Mouse (Mus musculus): Measurements from ENCODE around the gene Afap1.

Gene Afap1

GRCm38 (mm10) chr5:35938249-35939223 lies 45.4 kb downstream of the Afap1 start:
- no peak for DNase-seq

DNA sequence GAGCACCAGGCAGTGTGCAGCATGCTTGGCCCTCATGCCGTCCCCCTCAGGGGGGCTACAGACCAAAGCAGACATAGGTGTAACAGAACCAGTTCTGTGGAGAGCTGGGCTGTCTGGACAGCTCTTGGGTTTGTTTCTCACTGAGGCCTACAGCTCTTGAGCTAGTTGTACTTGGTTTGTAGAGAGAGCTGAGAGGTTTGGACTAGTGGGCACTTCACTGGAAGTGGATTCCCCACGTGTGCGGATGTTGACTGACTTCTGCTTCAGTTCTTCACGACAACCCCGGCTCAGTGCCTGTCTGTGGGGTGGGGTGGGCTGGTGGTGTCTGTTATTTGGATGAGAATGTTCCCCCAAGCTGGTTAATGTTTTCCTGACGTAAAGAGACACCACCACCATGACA lies 46.8 kb downstream of the Afap1 start:
- no peak for DNase-seq

DNA sequence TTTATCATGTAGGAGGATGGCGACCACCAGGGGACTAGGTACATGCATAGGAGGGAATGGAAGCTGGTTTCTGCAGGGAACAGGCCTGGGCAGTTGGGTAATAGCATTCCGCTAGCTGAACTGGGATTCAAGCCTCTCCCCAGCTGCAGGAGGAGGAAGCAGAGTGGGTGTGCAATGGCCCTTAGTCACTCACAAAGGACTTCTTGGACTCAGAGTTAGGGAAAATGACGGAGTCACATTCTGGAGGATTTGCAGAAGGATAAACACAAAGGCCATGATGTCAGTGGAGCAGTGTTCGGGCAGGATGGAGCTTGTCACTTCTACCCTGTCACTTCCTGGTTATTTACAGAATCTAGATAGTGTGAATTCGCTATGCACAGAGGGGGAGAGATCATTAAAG lies 50.4 kb downstream of the Afap1 start:
- no peak for DNase-seq

GRCm38 (mm10) chr5:35946841-35947240 lies 53.7 kb downstream of the Afap1 start:
- no peak for DNase-seq

GRCm38 (mm10) chr5:35947427-35947826 lies 54.3 kb downstream of the Afap1 start:
- no peak for DNase-seq

- no peak for DNase-seq
Measured at GRCm38 (mm10) chr5:35948225-35948975, 55.3 kb downstream of the Afap1 start.

- no peak for DNase-seq
Measured at GRCm38 (mm10) chr5:35949061-35949460, 55.9 kb downstream of the Afap1 start.

DNA sequence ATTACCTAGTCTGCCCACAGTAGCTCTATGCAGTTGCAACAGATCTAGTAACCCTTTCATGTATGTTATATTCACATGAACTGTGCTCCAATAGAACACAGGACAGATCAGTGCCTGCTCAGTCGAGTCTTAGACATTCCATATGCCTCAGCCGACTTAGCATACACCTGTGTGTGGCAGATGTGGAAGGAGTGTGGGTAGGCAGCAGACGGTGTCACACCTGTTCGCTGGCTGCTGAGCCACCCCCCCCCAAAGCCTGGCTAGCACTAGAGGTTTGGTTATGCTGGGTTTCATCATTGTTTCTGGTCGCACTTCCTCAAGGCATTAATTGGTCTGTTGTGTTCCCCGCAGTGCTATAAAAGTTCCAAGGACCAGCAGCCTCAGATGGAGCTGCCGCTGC lies 57.4 kb downstream of the Afap1 start:
- no peak for DNase-seq

- no peak for DNase-seq
Measured at GRCm38 (mm10) chr5:35954055-35954718, 61.1 kb downstream of the Afap1 start.

DNA sequence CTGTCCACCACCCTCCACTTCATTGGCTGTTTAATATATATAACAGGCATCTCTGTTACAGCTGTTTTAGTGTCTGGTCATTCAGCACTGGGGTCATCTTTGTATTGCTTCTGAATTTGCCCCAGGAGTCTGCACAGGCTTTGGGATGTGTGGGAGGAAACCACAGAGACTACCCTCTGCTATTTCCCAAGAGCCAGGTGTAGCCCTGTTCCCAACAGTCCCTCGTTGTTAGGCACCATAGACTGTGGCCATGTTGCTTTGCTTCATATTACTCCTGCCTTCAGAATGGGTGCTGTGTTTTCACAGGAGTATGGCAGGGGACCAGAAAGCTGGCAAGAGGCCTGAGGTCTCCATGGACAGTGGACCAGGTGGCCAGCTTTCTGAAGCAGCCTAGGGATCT lies 63.1 kb downstream of the Afap1 start:
- no peak for DNase-seq

DNA sequence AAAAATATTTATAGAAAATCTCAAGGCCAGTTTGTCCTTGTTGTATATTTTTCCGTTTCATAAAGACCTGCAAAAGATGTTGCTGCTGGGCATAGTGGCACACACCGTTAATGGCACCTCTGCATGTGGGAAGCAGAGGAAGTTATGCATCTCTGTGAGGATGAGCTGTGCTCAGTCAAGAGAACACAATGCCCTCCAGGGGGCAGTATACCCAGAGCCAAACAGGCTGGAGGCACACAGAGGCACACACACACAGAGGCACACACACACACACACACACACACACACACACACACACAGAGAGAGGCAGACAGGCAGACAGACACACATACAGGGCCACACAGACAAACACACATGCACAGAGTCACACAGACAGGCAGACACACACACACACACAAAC lies 65.6 kb downstream of the Afap1 start:
- DNase-seq, result no peak

DNA sequence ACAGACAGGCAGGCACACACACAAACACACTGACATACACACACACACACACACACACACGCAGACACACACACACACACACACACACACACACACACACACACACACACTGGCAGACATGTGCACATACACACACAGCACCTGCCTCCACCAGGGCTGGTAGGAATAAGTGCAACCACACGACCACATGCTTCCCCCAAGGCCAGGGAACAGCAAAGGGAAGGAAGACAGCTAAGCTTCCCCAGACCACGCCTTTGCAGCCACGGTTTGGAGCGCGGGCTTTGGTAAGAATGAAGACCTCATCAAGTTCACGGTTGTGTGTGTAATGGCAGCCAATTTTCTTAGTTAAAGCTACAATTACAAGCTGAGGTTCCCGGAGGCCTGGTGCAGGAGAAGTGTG lies 67.0 kb downstream of the Afap1 start:
- no peak for DNase-seq

DNA sequence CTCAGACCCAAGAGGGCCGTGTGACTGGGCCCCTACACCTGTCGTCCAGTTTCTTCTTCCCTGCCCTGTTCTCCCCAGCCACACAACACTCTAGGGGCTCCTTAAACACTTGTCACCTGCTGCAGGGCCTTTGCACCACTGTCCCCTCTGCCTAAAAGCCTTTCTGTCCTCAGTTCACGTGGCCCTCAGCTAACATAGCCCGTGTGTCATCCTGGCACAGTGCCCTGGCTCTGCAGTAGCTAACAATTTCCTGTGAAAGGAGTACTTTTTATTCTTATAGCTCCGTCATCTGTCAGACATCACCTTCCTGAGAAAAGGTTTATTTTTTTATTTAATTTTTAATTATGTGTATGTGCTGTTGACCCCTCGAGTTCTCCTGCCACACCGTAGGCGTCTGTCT lies 68.2 kb downstream of the Afap1 start:
- DNase-seq, result no peak

DNA sequence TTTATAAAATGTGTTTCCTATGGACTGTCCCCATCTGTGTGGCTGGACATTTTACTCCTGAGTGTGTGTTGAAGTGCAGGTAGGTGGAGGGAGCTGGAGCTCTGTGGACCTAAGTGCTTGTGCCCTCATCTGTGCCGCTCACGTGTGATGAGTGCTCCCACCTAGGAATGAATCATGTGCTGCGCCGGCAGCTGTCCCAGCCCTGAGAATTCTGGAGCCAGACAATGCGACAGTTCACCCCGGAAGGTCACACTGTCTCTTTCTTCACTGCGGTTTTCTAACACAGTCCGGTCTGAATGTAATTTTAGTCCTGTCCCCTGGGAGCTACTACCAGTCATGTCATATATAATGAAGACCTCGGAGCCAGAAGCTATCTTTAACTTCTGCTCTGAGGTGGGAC lies 70.5 kb downstream of the Afap1 start:
- no peak for DNase-seq

GRCm38 (mm10) chr5:35965036-35965435 lies 71.9 kb downstream of the Afap1 start:
- DNase-seq, result no peak

GRCm38 (mm10) chr5:35969857-35970256 lies 76.7 kb downstream of the Afap1 start:
- no peak for DNase-seq

DNA sequence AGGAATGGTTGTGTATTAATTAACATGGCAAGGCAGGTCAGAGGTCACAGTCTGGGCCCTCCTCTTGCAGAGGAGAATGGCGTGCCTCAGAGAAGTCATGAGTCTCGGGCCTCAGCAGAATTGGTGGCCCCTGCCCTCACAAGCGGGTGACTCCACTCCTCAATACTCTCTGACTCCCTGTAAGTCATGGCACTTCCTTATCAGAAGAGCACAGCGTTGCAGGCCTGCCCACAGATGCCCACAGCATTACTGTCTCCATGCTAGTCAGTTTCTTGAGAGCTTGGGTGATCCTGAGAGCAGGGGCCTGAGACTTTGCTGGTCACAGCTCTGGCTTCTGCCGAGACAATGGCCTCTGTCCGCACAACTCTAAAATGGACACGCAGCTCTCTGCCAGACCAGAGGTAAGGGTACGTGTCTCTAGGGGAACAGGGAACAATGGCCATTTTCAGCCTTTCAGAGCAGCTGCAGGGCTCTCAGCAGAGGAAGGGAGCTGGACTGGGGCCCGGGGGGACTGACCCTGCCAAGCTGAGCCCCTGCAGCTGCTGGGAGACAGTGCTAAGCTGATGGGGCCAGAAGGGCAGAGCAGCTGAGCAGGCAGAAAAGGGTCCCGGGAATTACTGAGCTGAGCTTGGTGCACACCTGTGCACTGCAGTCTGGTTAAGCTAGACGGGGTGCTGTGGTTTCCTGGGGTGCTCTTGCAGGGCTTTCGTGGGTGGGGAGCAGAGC lies 77.4 kb downstream of the Afap1 start:
- no peak for DNase-seq

- peak; percentile 27 to 64 for DNase-seq
Measured at GRCm38 (mm10) chr5:35971841-35972578, 78.9 kb downstream of the Afap1 start.

DNA sequence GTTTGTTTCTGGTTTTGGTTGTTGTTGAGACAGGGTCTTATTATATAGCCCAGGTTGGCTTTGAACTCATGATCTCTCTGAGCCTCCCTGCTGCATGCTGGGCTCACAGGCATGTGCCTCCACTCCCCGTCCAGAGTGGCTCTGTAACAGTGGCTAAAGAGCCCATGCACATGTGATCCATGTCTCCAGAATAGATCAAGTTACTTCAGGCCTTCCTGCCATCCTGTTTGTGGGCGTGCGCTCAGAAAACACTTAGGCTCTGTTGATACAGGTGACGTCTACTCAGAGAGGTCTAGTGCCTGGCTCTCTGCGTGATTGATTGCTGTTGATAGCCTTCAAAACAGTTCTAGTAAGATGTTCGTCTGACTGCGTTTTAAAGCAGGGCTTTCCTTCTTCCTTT lies 79.6 kb downstream of the Afap1 start:
- no peak for DNase-seq

DNA sequence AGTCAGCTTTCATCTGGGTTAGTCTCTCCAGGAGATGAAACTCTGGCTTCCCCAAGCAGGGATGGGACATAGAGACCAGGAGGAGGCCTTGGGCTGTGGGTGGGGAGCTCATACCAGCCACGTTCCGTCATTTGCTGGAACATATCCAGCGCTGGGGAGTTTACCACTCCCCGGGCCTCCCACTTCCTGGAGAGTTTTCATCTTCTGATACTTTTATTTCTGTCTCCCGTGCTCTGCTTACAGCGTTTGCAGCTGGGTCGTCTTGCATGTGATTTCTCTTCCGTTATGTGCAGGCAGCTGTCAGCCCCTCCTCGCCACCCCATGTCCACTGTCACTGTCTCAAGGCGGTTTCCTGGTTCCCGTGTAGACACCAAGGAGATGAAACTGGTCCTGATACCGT lies 80.7 kb downstream of the Afap1 start:
- peak; percentile 20 to 31 for DNase-seq

DNA sequence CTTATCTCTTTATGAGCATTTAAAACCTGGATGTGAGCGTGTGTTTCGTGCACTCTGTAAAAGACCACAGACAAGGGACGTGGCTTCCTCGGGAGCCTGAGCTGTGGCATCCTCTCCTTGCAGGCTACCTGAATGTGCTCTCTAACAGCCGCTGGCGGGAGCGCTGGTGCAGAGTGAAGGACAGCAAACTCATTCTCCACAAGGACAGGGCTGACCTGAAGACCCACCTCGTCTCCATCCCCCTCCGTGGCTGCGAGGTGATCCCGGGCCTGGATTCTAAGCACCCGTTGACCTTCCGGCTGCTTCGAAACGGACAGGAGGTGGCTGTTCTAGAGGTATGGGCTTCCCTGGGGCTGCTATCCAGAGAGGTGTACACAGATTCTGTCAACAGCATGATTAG lies 81.1 kb downstream of the Afap1 start:
- no peak for DNase-seq

DNA sequence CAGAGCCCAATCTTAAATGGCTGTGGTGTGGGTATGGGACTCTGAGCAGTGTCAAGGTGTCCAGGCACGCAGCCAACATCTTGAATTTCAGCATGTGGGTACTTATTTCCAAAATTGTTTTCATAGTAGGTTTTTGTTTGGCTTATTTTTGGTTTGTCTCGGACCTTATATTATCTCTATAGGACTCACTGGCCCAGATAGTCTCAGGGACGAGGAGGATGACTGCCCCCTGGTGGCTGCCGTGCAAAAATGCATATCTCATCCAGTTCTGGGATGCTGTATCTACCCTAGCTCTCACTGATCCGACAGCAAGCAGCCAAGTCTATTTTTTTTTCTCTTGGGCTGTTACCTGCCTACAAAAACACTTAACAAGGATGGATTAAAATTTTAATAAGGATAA lies 82.6 kb downstream of the Afap1 start:
- peak; percentile 33 to 50 for DNase-seq
